Mouse (Mus musculus) cortical plate, adult 2 months (tissue): ENCODE data around the gene Gps2.

Source experiments
- CTCF ChIP-seq: fragments of 200-500 bp; IDR thresholded peaks from 2 replicates; pipeline ENCODE4 v1.5.1; 2011; ENCODE audit warnings: mild to moderate bottlenecking, control low read depth, low read length; ENCODE audit not compliant: insufficient read depth; ENCODE audit errors: extremely low read depth
- POLR2A ChIP-seq: fragments of 200-500 bp; IDR thresholded peaks from 2 replicates; pipeline ENCODE4 v1.6.1; 2011; ENCODE audit warnings: mild to moderate bottlenecking, low read length, control low read depth; ENCODE audit not compliant: insufficient read depth; ENCODE audit errors: extremely low read depth

DNA sequence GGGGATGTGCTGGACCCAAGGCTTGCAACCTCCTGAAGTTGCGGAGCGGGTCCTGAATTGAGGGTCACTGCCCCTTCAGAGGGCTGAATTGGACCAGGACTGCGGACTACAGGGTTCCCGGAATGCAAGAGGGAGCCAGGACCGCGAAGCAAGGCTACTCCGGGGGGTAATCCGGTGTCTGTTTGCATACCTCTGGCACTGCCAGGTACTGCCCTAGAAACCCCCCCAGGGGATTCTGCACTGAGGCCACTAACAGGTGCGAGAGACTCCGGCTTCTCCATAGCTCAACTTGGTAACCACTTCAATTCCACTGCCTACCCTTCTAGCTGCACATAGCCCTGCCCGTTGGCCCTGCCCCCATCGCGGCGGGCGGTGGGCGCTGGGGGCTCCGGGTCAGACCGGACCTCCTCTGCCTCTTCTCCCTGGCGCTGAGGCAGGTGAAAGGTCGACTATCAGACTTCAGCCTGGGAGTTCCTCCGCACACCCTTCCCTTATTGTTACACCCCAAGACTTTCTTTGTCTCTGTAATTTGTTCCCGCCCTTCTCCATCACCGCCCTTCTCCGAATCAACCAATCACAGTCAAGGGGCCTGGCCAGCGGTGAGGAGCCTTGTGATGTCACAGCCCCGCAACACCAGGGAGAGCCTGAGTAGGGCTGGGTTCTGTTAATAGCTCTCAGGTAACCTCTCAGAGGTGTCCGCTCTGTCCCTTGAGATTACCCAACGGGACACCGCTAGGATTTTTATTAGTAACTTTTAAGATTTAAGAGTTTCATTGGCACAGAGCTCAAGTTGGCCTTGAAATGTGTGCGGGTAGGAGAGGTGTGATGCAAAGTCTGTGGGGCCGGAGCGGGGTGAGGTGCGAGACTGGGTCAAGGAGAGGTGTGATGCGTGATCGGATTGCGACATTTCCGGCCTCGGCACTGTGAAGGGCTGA, 12.9 kb upstream of the Gps2 start, which contains the start of the genes 2810408A11Rik and Neurl4:
- TF ChIP-seq CTCF (no peak), POLR2A (peak; percentile 92)
